Mouse (Mus musculus): ENCODE data around the gene Ndufb8.

- TF ChIP-seq EP300 (optimal IDR thresholded peaks at IDR 0.05), result no peak
- no peak for TF ChIP-seq CTCF (IDR thresholded peaks at IDR 0.05; ENCODE audit: low read depth)
Measured at GRCm38 (mm10) chr19:44530018-44530417, 25.2 kb downstream of the Ndufb8 start.
